Mouse (Mus musculus) bone marrow, adult 2 months (tissue): ENCODE measurements around the gene Gm20403.

ENCODE experiments used
- CTCF ChIP-seq: fragments of 200-500 bp; IDR thresholded peaks from 2 replicates; pipeline ENCODE4 v1.5.1; 2011; ENCODE audit warnings: low read length, control low read depth; ENCODE audit not compliant: control insufficient read depth, insufficient read depth
- POLR2A ChIP-seq: fragments of 200-500 bp; IDR thresholded peaks from 2 replicates; pipeline ENCODE4 v1.6.1; 2011; ENCODE audit warnings: low read depth, mild to moderate bottlenecking, control low read depth, low read length, borderline replicate concordance; ENCODE audit not compliant: control insufficient read depth

DNA sequence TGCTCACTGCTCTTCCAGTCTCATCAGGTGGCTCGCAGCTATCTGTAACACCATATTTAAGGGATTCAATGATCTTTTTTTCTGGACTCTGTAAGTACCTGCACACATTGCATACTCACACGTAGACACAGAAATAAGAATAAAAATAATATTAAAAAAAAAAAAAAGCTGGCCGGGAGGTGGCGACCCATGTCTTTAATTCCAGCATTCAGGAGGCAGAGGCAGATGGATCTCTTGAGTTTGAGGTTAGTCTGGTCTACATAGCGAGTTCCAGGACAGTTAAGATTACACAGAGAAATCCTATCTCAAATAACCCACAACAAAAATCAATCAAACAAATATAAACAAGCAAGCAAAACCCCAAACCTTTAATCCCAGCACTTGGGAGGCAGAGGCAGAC, 17.5 kb upstream of the Gm20403 start:
- no peak for TF ChIP-seq CTCF
- no peak for TF ChIP-seq POLR2A
